Mouse (Mus musculus): ENCODE results near the gene Sh3bgrl3.

DNA sequence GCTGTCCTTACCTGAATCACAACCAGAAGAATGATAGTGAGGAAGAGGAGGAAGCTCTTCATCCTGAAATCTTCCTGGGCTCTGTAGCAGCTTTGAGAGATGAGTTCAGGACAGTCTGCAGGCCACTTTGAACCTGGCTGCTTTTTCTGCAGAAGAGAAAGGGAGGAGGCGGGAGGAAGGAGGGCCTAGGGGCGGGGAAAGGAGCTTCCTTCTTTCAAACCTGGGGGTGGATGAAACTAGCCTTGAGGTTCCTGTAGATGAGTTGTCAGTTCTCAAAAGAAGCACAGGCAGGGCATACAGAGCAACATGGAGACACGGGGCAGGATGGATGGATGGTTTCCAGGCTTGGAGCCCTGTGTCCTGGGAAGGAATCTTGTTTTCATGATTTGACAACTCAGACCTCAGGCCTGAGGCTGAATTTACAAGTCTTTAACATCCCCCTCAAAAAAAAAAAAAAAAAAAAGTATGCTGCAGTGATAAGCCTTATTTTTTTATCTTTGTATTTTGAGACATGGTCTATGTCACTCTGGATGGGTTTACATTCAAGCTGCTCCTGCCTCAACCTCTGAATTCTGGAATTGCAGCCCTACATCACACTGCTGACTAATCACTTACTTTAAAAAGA is 33.6 kb downstream of the Sh3bgrl3 start, which contains the start of gene Cd52:
- TF ChIP-seq CTCF (IDR thresholded peaks at IDR 0.05; ENCODE audit: extremely low read depth, insufficient read length, insufficient replicate concordance, low read depth, low read length) (no peak), POLR2A (IDR thresholded peaks at IDR 0.05; ENCODE audit: low read depth, low read length) (no peak; the same call in 1 of the 2 replicates)

Measured in small intestine, adult 2 months (tissue).